Mouse (Mus musculus): Measurements from ENCODE around the gene Zdhhc6.

DNA sequence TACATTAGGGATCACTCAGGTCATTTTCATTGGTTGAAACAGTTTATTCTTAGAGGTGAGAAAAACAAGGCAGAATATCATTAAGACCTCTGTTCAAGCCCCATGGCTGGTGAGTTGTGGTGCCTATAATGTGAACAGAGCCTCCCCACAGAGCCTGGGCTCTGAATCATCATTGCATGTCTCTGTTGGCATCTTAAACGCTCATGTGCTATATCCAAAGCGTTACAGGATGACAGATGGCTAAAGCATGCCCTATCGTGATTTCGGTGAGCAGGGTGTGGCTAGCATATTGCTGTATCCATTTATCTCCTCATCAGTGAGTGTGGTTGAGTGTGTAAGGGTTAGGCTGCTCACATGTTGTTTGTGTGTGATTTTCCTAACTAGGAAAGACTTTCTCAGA is 11.7 kb upstream of the Zdhhc6 start:
- TF ChIP-seq CTCF (conservative IDR thresholded peaks at IDR 0.05; ENCODE audit: insufficient read depth, insufficient read length, low read depth, low read length) = no peak
- no peak for TF ChIP-seq POLR2A (IDR thresholded peaks at IDR 0.05; ENCODE audit: low read depth, low read length)

Measured in kidney, adult 2 months (tissue).